Mouse (Mus musculus) CD4-positive, CD25-positive, alpha-beta regulatory T cell, adult 4 months (primary cell): ENCODE results near the gene Col6a1. TPM values are rescaled to one million over a fixed set of nuclear protein-coding genes. Genes with fewer than 3 reads are reported as not detected.
"Not testable (repeated sequence)": the region's sequence is repeated elsewhere in the genome, so short reads cannot be mapped to it uniquely, and the experiment has no call there.

ENCODE experiments used
- ATAC-seq: one replicate; pipeline ENCODE4 v1.8.0; 2017
- polyA plus RNA-seq, 2 experiments: library from polyadenylated mRNA; unstranded; fragments of 100-300 nt; shearing (Covaris generic); gene quantifications; one replicate each; pipeline ENCODE4 v1.2.1; 2017

Gene Col6a1
- polyA plus RNA-seq, result not detected

DNA sequence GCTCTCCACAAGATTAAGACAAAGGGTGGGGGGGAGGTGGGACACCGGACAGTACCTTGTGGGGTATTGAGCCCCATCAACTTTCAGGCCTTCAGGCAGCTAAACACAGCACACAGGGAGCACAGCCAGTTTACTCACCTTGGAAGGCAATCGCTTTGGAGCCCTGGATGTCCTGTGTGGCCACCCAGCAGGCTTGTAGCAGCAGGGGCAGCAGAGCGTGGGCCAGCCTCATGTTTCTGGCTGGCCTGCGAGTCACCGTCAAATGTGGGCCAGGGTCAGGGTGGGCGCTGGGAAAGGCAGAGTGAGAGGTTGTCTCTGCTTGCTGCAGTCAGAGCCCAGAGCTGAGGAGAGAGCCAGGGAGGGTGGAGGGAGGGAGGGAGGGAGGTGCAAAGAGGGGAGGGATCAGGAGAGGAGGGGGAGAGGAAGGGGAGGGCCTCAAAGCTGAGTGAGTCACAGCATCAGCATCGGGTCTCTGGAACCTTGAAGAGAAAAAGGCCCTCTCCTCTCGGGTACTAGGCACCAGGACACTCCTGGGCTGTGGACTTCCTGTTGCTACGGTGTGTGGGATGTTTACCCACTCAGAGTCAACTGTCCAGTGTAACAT is at the start of gene Col6a1:
Col6a1 (minus strand) TSS at position 487 of the 604 bp plus-strand sequence.
- no peak for ATAC-seq

DNA sequence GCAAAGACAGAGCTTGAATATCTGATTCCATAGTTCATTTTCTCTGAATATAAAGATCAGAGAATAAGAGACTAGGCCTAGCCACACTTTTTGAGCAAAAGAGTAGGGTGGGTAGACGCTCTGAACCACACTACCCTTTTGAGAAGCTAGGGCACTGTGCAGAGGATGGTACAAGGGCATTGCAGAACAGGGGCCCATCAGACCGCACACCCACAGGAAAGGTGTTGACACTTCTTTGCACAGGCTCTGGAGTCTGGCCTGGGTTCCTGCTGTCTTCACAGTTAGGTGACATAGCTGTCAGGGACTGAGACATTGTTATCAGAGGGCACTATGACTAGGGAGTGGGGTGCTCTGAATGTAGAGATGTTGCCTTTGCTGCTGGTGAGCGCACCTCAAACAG is 45.7 kb upstream of the Col6a1 start:
- no peak for ATAC-seq

DNA sequence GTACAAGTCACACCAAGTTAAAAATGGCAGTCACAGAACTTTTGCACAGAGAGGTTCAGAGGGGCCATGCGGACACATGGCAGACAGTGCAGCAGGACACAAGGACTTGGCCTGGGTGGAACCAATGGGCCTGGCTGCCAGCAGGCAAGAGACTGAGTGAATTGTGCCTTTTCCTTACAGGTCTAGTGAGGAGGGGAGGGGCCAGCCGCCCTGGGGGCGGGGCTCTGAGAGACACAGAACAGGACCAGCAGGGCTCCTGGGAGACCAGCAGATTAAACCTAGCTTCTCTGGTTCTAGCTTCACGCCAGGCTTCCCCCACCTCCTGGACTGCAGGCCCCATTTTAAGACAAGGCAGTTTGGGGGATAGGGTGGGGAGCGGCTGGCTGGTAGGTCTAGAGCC is 45.1 kb upstream of the Col6a1 start:
- ATAC-seq, result no peak

DNA sequence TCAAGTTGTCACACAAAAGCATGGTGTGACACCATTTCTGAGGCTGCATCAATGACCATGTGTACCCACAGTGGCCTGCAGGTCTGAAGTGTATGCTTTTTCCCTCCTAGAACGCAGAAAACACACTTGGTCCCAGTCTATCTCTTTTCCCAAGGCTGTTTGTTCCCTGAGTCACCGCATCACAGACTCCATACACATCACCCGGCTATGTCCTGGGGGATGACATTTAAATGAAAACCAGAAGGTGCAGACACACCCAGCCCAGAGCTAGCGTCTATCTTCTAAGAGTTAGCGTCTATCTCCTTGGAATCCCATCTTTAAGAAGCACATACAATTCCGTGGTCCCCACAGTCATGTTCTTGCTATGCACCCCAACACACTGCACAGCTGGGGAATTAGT is 43.6 kb upstream of the Col6a1 start:
- no peak for ATAC-seq

DNA sequence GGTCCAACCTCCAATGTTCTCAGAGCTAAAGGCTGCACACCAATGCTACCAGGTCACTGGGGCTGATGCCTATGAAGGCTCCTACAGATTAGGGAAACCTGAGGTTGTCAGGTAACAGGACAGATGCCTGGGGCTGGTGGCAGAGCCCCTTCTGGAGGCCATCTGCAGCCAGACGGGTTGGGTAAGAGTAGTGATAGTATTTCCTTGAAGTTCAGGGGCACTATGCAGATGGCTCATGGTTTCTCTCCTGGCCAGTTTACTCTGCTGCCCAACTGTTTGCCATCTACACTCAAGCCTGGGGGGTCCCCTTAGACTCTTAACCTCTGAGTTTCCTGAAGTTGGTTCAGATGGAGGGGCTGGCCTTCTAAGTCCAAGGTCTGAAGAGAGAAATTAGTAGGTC is 40.2 kb upstream of the Col6a1 start:
- ATAC-seq, result no peak

DNA sequence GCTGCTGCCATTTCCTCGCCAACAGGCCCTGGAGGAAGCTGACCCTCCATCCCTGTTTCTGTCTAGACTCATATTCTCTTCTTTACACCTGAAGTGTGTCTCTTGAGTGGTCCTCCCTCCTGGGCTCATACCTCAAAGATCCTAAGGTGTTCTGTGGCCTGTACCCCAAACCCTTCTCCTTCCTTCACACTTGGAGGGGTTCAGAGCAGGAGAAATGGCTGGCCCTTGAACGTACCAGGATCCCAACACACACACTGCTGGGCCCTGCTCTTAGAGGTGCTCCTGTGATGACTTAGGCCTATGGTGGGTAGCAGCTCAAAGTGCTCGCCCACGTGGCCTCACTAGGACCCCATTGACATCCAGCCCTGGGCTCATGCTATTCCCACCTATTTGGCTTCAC is 39.0 kb upstream of the Col6a1 start:
- ATAC-seq, result no peak

DNA sequence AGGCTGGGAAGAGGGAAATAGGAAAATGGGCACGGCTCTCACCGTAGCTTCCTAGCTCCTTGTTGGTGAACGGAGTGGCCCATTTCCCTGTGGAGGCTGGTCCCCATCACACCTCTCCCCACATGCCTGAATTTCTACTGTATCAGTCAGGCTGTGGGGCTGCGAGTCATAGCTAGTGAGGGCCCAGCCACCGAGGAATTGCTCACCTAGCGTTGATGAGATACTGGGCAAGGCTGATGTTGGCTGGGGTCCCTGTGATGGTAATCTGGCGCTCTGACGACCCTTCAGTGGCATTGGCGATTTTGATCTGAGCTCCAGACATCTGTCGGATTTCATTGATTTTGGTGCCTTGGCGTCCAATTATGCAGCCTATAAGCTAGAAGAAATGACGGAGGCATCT is 37.0 kb upstream of the Col6a1 start:
- ATAC-seq, result no peak

DNA sequence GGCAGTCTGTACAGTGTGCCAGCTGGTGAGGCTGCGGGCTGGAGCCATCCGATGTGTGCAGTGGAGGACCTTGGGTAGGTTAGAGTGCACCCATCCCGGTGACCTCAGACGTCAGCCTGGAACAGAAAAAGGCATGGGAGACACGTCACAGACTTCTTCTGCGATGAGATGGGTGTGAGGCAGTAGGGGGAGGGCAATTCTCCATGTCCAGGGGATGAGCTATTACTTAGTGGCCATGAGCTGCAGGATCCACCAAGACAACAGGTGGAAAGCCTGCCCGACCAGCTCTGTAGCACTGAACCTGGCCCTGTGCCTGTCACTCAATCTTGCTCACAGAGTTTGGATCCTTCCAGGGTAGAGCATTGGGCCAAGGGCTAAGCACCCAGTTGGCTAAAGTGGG is 36.4 kb upstream of the Col6a1 start:
- ATAC-seq, result no peak

DNA sequence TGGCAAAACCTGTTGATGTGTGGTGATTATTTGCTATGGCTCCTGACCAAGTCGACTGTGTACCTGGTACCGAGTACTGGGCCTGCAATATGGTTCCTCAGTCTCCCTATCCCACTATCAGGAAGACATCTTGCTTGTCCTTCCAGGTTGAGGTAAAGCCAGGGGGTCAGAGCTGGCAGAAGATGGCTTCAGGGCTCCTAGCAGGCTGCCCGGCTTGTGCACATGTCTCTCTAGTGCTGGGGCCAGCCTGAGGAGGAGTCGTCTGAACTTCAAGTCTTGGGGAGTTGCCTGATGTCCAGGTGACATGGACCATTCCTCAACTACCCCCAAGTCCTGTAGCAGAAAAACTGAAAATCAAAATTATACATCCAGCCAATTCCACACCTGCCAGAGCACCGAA is 33.9 kb upstream of the Col6a1 start:
- ATAC-seq, result no peak

DNA sequence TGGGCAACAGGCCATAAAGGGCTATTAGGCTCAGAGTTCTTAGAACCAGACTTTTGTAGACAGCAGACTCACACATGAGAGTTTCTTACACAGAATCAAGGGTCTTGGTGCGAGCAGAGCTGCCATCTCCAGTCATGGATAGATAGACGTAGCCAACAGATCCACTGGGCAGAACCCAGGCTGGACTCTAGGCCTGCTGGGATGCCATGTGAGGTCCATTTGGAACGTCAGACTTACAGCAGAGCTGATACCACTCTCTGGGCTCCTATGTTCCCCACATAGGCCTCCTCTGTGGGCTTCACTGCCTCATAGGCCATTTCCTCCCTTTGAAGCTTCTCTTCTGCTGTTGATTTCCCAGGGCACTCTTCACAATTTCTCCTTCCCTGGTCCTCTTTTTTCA is 27.7 kb upstream of the Col6a1 start:
- no peak for ATAC-seq

DNA sequence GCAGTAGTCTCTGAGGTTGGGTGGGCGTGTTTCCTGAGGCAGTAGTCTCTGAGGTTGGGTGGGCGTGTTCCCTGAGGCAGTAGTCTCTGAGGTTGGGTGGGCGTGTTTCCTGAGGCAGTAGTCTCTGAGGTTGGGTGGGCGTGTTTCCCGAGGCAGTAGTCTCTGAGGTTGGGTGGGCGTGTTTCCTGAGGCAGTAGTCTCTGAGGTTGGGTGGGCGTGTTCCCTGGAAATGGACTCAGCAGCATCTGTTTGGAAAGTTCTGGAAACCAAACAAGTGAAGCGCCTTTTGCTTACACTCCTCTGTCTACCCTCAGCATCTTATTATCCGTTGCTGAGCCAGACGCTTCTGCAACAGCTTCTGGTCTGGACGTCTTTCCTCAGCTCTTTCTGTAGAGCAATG is 18.3 kb upstream of the Col6a1 start:
- ATAC-seq, result not testable (repeated sequence)

DNA sequence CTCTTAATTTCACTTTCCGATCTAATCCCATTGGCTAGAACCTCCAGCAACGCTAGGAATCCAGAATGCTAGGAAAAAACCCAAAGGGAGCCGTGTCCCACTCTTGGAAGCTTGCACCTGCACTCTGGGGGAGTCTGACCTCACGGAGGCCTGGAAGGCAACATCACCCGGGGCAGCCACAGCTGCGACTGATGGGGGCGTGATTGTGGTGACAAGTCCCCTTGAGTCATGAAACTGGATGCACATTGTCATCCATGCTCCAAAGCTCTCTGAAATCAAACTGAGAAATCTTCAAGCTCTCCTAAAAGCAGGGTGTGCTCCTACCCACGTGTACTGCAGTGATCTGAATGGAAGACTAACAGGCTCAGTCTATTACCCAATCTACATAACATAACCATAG is 10.8 kb upstream of the Col6a1 start:
- no peak for ATAC-seq

DNA sequence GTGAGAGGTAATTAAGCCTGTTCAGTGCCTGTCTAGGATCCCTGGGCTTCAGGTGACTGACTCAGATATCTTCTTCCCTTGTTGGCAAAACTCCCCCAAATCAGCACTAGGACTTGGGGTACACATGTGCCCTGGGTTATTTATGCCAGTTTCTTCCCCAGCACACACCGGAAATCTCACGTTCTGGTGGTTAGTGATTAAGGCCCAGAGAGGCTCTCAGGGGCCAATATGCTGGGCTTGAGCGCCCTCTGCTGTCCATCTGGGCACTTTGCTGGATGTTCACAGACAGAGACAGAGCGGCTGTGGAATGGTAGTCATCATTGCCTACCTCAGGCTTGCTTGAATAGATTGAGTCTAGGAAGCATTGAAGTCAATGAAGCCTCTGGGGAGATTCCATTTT is 9.0 kb upstream of the Col6a1 start:
- peak; percentile 74 for ATAC-seq

DNA sequence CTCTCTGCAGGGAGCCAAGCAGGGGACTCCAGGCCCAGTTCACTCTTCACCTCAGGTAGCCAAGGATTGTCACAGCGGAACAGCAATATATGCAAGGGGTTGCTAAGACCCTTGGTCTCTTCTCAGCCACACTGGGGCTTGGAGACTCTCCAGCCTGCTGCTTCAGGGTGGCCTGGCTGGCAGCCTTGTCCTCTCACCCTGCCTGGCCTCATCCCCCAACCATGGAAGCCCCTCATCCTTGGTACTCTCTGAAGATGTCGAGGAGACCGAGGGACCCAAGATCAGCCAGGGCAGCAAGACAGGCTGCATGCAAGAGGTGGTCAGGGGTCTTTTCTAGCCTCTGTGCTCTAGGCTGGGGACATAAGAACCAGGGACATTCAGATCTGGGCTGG is 7.7 kb upstream of the Col6a1 start:
- no peak for ATAC-seq

DNA sequence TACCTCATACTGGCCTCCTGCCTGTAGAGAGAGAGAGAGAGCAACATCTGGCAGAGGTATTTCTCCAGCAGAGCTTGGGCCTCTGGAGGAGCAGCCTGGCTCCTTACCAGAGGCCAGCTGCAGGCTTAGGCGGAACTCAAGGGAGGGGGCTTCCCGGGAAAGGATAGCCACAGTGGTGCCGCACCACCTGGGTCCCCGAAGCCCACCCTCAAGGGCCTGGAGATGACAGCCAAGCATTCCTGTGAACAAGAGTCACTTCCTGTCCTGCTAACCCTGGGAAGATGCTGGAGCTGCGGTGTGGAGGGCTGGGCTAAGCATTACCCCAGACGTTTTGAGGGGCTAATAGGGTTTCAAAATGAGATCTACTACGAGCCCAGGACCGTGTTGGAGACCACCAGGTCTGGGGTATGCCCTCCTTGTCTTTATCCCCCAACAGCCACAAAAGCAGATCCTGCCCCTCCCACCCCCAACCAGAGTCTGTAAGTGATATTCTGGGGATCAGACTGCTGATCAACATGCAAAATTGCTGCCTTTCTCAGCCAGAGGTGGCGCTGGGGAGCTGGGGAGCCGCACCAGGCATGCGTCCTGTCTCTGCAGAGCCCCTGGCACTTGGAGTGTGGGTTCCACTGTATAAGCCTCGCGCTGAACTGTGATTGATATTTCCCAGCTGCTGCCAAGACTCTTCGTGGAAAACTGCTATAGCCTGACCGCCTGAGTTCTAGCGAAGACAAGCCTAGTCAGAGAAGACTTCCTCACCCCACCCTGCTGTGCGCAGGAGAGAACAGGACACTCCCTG is 7.1 kb upstream of the Col6a1 start:
- ATAC-seq, result no peak

DNA sequence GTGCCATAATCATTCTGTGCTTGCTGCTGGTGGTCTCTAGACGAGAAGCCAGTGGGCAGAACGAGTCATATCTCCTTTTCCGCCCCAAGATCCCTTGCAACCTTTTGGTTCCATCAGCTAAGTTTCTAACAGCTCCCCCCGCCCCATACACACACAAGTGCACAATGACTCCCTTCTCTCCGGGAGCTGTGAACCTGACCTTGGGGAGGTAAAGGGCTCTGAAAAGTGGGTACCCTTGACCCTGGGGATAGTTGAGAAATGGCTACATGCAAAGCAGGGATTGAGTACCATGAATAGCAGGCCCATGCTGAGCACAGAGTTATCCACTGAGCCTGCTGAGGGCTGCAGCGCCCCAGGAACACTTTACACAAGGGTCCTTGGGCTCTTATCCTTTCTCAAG is 6.4 kb upstream of the Col6a1 start:
- no peak for ATAC-seq

DNA sequence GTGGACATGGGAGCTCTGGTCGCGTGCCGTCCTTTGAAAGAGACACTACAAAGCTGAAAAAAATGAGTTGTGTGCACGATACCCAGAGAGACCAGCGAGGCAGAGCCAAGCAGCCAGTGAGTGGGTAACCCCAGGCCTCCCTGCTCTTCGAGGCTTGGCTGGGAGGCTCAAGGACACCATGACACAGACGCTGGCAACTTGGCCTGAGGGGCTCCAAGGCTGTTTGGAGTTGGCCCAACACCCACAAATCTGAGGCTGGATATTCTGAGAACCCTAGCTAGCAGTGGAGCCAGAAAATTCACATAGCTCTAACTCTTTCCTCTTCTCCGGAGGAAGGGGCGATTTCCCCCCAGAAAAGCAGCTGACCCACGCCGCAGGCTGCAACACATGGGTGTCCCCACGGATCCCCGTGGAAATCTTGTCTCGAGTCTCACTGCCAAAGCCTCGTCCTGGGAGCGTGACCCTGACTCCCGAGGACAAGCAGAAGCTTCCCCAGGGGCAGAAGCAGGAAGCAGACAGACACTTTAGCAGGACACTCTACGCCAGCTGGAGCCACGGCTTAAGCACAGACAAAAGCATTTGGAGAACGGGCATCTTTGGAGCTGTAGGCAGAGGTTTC is 5.8 kb upstream of the Col6a1 start:
- ATAC-seq, result no peak

DNA sequence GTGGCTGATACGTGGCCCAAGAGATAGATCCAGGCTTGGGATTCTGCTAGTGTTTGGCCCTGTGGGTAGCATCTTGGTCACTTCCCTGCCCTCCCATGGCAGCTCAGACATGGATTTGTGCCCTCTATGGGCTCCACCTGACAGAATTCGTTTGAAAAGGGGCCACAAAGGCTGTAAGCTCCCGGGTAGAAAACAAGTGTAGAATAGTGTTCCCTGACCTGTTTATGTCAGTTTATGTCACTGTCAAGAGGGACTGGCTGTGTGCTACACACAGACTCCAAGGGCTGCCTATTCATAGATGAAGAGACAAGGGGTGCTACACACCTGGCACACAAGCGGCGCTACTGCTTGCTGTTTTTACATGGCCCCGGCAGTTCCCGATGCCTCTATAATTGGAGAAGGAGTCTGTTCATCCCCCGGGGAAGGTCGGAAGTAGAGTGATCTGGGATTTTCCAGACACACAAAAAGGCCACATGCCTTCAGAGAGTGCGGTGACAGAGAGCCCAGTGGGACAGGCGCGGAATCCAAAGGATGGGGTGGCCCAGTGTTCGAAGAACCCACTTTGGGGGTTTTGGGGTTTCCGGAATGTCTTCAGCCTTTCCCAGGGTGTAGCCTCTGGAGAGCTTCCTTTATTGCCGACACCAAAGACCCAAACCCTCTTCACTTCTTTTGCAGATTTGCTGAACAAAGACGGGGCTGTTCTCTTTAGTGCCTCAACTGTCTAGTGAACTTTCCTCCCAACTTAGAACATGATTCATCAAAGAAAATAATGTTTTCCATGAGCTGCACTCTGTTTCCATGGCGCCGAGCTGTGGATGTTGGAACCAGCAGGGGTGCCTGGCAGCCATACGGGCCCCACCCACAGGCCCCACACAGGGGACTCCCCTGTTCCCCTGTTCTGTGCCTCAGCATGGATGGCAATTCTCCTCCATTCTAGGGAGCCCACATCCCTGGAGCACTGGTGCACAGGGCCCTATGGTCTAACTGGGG is 4.0 kb upstream of the Col6a1 start:
- ATAC-seq, result no peak

DNA sequence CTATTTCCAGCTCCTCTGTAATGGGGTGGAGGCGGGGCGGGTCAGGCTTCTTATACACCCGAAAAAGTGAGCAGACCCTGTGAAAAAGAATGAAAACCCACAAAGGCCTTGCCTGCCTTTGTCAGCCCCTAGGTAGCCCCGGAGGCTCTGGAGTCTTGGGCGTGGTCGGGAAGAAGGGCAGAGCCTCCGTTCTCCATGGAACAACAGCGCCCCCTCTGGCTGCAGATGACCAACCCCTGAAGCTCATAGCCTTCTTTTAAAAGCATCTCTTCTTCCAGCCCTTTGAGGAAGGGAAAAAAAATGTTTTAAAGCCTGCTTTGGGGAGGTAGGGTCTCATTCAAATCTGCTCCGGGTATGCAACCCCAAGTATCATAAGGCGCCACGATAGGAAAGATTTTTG is 2.4 kb upstream of the Col6a1 start:
- no peak for ATAC-seq

DNA sequence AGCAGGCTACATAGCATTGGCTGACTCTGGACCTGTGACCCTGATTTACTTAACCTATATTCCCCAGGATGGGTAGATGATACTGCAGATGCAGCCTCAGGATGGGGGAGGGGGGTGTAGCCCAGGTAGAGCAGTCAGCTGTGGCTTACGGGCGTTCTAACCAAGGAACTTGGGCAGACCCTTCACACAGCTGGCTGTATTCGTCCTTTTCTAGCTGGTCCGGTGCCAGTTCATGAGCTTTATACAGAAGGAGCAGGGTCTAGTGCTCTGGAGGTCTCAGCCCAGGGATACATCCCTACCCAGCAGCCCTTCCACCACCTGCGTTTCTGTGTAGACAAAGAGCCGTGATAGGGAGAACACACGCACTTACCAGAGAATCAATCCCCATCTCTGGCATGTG is 1.3 kb upstream of the Col6a1 start:
- ATAC-seq, result no peak

DNA sequence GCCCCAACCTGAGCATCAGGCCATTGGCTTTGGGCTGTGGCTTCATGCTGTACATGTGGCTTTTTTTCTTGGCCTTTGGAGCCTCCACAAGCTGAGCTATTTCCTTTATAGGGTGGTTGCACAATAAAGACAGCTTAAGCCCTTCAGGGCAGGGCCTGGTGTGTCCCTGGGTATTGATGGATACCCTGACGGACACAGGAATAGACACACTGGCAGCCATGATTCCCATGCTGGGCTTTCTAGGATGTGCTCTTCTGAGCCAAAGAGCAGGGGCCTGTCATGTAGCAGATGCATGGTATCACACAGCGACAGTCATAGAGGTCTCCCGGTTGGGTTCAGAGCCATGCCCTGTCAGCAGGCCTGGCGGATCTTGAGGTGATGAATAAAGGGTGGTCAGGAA is 898 bp upstream of the Col6a1 start:
- no peak for ATAC-seq

DNA sequence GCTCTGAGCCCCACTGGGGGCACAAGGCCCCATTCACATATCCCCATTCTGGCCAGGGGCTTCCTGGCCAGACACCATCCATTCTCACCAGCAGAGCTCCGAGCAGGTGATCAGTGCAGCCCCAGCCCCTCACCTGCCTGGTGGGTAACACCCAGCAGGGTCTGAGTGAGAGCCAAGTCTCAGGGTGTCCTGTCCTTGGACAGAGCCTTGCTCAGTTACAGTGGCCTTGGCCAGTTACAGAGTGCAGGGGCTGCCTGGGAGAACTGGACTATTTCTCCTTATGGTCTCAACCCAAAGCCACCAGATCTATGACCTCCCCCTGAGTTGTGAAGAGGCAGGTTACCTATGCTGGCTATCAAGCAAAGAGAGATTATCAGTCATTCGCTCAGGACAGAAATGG is 871 bp downstream of the Col6a1 start:
- no peak for ATAC-seq

DNA sequence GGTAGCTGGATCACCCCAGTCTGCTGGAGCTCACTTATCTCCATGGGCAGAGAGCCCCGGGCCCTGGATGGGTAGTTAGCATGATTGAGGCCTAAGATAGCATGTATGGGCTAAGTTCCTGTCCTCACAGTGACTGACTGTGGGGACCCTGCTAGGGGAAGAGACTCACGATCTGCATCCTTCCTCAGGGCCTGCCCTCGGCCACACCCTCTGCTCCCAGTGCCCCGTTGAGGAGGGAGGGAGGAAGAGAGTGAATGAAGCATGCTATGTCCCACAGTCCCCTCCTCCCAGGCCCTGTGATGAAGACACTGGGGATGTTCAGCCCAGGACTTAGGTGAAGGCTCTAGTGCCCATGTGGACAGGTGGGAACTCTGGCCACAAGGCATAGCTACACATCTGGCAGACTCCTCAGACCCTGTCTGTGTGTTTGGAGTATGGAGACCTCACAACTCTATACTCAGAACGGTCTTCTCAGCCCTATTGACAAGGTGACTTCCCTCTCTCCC is 1.7 kb downstream of the Col6a1 start:
- ATAC-seq, result no peak
